Mouse (Mus musculus): Measurements from ENCODE around the gene 4930518I15Rik.
"Not testable (repeated sequence)": the region's sequence is repeated elsewhere in the genome, so short reads cannot be mapped to it uniquely, and the experiment has no call there.

Gene 4930518I15Rik

DNA sequence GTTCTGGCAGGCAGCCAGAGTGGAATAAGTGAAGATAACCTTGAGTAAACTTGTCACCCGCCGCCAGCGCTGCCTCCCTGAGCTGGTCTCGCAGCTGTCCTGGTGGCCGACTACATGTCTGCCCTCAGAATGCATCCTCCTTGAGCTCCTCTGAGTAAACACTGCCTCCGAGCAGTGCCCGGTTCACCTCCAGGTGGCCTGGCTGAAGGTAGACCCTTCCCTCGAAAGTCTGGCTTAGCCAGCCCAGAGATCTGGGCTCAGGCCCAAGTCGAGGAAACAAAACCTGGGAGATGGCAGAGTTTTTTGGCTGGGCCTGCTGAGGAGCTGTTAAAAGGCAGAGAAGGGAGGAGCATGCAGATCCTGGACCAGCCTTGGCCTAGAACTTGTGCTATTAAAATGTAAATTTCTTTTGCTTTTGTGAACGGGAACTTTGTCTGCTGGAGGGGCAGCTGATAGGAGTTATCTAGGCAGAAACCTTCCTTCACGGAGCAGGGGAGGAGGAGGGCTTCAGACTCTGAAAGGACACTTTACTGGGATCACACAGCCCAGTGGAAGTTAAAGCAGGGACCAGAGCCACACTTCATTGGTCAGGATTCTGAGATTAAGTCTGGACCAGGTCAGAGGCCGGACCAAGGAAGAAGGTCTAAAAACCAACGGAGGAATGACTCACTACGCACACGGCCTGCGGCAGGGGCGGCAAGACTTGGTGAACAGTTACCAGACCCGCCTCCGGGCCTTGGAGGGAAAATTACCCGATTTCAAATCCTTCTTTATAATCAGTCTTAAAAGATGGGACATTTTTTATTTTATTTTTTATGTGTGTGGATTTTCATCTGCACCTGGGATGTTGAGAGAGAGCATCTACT, 15.7 kb downstream of the 4930518I15Rik start:
- DNase-seq: peak; percentile 34

- peak; percentile 38 for DNase-seq
Measured at GRCm38 (mm10) chr2:156841028-156841840, 16.5 kb downstream of the 4930518I15Rik start.

- peak; percentile 18 for DNase-seq
Measured at GRCm38 (mm10) chr2:156840301-156841027, 17.3 kb downstream of the 4930518I15Rik start.

GRCm38 (mm10) chr2:156839319-156840191, 18.2 kb downstream of the 4930518I15Rik start, which contains the start of gene Tgif2:
Gene Tgif2 (plus strand): TSS chr2:156840007.
- peak; percentile 39 for DNase-seq

- no peak for DNase-seq
Measured at GRCm38 (mm10) chr2:156838839-156839238, 18.9 kb downstream of the 4930518I15Rik start.

DNA sequence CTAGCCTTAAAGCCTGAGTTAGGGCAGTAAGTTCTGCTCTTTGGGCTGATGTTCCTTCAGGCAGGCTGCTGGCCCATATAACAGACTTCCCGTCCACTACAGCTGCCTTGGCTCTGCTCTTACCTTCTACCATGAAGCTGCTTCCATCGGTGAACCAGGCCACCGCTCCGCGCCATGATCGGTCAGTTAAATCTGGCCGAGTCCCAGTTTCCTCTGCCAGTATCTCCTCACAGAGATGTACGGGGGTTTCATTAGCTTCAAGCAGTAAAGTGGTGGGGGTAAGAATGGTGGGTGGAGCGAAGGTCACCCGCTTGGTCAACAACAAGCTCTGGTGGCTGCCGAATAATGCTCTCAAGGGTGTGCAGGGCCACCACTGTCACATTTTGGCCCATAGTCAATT, 23.4 kb downstream of the 4930518I15Rik start:
- DNase-seq: no peak

- not testable (repeated sequence) for DNase-seq
Measured at GRCm38 (mm10) chr2:156825128-156825527, 32.6 kb downstream of the 4930518I15Rik start.

DNA sequence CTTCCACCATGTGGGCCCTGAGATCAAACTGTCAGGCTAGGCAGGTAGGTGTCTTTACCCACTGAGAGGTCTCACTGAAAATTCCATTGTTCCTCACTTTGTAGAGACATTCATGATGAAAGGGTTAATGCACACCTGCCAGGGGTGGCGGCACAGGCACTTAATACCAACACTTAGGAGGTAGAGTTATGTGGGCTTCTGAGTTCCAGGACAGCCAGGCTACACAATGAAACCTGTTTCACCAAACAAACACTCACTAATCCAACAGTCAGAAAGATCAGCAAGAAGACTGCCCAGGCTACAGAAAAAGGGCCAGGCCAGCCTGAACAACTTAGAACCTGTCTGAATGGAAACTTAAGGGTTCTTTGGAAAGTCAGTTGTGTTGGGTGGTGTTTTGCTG, 41.6 kb downstream of the 4930518I15Rik start:
- DNase-seq: no peak

DNA sequence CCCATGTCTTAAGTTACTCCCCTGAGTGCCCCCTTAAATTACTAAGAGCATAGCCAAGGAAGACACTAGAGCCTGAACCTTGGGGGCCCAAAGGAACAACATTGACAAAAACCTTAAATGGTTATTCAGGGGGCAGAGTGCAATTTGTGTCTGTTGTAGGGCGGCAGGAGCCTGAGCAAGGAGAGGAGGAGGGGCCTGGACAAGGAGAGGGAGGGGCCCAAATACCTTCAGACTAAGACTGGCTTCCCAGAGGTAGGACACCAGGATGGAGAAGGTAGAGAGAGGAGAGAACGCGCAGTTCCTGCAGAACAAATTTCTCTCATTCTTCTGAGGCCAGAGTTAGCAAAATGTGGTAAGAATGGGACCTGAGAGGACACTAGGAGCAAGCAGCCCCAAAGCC, 42.3 kb downstream of the 4930518I15Rik start:
- DNase-seq: no peak

GRCm38 (mm10) chr2:156814893-156815292, 42.9 kb downstream of the 4930518I15Rik start:
- no peak for DNase-seq

- DNase-seq: peak; percentile 20
Measured at GRCm38 (mm10) chr2:156814344-156814801, 43.4 kb downstream of the 4930518I15Rik start.

DNA sequence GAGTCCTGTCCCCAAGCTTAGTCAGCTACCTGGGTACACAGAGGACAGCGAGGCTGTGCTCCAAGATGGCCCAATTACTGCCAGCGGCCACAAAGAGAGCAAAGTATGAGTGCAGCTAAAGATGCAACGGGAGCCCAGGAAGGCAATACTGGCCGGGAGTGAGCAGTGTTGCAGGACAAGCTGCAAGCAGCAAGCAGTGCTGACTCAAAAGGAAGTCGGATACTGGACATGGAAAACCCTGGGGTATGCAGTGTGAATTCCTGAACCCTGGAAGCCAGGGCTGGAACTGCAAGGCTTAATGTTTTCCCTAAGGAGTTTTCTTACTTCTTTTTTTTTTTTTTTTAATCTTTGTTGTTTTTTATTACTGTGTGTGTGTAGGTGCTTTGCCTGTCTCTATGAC, 46.2 kb downstream of the 4930518I15Rik start:
- DNase-seq: no peak

DNA sequence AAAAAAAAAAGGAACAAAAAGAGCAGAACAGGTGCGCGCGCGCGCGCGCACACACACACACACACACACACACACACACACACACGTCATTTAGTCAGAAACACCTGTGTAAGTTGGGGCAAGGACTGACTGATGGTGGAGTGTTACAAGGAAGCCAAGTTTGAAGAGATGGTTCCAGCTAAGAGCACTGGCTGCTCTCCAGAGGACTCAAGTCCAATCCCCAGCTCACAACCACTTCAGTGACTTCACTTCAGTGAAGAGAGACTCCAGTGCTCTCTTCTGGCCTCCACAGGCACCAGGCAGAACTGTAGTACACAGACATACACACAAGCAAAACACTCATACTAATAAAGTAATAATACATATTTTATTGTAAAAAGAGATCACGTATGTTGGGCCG, 47.0 kb downstream of the 4930518I15Rik start:
- DNase-seq: no peak

DNA sequence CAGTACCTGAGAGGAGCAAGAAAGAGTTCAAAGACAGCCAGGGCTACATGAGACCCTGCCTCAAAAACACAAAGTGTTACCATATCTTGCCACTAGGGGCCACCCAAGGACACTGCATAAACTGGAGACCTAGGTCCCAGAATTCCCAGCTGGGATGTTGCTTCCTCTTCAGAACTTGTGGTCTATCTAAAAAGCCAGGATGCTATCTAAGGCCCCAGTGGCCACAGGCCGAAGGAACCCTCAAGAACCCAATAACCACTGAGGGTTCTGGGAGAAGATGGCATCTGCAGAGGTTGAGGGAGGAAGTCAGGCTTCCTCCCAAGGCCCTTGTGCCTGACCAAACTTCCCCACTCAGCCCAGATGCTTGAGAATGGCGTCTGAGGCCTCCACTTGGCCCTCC, 48.2 kb downstream of the 4930518I15Rik start:
- DNase-seq: peak; percentile 79

- no peak for DNase-seq
Measured at GRCm38 (mm10) chr2:156806886-156807285, 50.9 kb downstream of the 4930518I15Rik start.
